Mouse (Mus musculus) bone marrow macrophage, adult 2 months (primary cell): ENCODE results near the gene Ccn6. TPM values are rescaled to one million over a fixed set of nuclear protein-coding genes. Genes with fewer than 3 reads are reported as not detected.

Source experiments
- H3K27ac ChIP-seq: 2 replicates; pipeline ENCODE4 v1.5.1; 2012; ENCODE audit warnings: low read depth, low read length; ENCODE audit not compliant: insufficient read depth
- H3K4me1 ChIP-seq: 2 replicates; pipeline ENCODE4 v1.6.1; 2012; ENCODE audit warnings: low read length; ENCODE audit not compliant: control insufficient read depth, insufficient read depth
- H3K4me3 ChIP-seq: 2 replicates; pipeline ENCODE4 v1.5.1; 2012; ENCODE audit warnings: mild to moderate bottlenecking, low read length, moderate library complexity; ENCODE audit not compliant: insufficient read depth
- CTCF ChIP-seq: IDR thresholded peaks from 2 replicates; pipeline ENCODE4 v1.5.1; 2012; ENCODE audit warnings: low read depth, mild to moderate bottlenecking, low read length, moderate library complexity
- POLR2A ChIP-seq: IDR thresholded peaks from 2 replicates; pipeline ENCODE4 v1.6.1; 2012; ENCODE audit warnings: mild to moderate bottlenecking, low read depth, low read length, borderline replicate concordance
- polyA plus RNA-seq: library from polyadenylated mRNA; stranded (reverse); fragments of >200 nt; gene quantifications from 2 replicates; pipeline ENCODE4 v1.2.4, GENCODE M21; 2012; ENCODE audit not compliant: missing spikeins, insufficient read depth, insufficient read length

Gene Ccn6
- polyA plus RNA-seq, 1 experiment = not detected

DNA sequence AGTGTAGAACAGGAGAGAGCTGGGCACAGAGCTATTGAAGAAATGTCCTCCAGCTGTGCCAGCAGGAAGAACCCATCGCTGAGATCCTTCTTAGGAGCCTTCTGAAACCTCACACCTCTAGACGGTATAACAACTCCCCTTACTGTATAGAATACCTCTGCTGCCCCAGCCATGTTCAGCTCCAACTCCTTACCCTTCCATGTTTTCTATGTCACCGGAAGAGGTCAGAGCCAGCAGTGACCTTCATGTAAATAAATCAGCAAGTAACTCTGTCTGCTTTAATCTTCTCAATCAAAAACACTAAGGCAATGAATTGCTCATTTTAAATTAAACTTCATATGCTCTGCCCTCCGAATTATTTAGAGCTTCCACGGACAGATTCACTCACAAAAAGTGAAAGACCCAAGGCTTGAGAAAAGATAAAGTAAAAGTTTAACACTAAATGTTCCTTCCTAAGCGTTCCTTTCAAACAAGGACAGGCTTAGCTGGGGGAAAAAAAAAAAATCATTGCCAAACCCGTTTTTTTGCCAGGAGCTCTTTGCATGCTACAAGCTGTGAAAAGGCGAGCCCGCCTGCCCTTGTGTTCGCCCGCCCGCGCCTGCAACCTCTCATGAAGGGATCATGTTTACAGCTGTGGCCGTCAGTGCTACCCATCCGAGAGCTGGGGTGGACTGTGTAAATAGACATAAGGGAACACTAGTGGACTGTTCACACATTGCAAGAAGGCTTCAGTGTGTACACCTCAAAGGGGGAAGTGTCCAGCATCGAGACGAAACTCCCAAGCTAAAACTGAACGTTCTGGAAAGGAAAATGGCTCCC, 719 bp downstream of the Ccn6 start:
- no peak overlapping the region for H3K27ac ChIP-seq
- TF ChIP-seq POLR2A (no peak), CTCF (no peak)
- H3K4me1 ChIP-seq = peaks cover 8% of the 10 kb centered on the region
- H3K4me3 ChIP-seq = no peak overlapping the region

DNA sequence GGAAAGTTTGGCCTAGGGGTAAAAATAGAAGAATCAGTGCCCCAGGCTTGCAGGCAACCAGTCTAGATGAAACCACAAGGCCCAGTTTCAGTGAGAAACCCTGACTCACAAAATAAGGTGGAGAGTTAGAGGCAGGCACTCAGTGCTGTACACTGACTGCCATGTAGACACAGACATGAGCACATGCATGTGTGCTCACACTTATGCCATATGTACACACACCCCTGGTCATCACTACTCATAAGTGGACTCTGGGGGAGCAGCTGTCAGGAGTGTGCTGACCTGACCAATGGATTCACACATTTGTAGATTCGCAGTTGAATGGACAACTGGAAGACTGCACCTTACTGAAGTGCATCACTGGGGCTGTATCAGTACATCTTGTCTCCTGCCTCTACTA, 2.2 kb downstream of the Ccn6 start:
- no peak overlapping the region for H3K27ac ChIP-seq
- peaks cover 7% of the 10 kb centered on the region for H3K4me1 ChIP-seq

DNA sequence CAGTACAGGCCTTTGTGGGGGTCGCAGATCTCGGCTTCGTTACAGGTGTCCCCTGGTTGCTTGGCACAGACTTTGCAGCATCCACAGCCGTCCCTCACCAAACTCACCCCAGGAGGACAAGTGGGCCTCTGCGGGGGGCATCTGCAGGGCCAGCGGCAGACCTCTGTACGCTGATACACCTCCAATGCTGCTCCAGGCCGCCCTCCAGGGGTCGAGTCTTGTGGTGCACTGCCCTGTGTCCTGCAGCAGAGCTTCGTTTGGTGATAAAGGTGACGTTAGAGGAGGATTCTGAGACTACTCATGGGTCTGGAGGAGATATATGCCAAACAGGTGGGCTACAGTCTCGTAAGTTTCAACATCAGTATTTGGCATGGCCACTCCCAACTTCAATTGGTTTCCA, 5.3 kb downstream of the Ccn6 start:
- Histone ChIP-seq H3K27ac (no peak overlapping the region), H3K4me3 (no peak overlapping the region), H3K4me1 (peaks cover 3% of the 10 kb centered on the region; the same call in 1 of the 2 replicates)
- TF ChIP-seq POLR2A = no peak
- no peak for TF ChIP-seq CTCF

More for the DNA sequence above, 2.2 kb downstream of the Ccn6 start:
- TF ChIP-seq POLR2A (no peak), CTCF (no peak)
- no peak overlapping the region for H3K4me3 ChIP-seq

DNA sequence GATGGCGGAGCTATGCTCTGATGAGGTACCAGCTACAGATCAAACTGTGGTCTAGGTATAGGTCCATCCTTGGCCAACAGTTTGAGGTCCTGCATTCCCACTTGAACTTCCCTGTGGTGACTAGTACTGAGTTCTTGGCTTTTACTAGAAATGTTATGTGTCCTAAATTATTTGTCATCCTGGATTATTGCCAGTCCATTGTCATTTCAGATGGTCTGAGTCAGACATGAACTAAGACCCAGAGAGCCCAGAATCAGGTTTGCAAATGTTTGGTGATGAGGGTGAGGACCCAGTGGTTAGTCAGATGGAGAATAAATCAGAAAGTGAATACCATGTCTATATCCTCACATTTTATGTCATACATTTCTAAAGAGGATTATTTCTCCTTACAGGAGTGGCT, 6.3 kb downstream of the Ccn6 start:
- no peak overlapping the region for H3K27ac ChIP-seq
- TF ChIP-seq CTCF (no peak), POLR2A (no peak)

DNA sequence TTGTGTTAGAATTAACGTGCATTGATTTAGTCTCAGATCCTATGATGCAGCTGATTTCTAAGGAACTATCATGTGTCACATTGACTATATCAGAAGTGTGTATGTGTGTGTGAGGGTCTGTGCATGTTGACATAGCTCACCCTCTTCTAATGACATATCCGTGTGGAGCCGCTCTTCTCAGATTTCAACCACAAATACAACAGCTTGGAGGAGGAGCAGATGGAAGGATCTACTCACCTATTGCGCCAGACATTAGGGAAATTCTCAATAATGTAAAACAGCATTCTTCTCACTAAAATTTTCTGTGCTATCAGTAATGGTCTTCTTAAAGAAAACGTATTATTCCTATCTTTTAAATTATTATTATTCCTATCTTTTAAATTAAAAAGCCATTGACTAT, 6.9 kb downstream of the Ccn6 start:
- Histone ChIP-seq H3K4me1 (peaks cover 3% of the 10 kb centered on the region; the same call in 1 of the 2 replicates), H3K4me3 (no peak overlapping the region)
- no peak for TF ChIP-seq CTCF
- no peak for TF ChIP-seq POLR2A

More for the DNA sequence above, 6.3 kb downstream of the Ccn6 start:
- Histone ChIP-seq H3K4me3 (no peak overlapping the region), H3K4me1 (peaks cover 3% of the 10 kb centered on the region; the same call in 1 of the 2 replicates)

DNA sequence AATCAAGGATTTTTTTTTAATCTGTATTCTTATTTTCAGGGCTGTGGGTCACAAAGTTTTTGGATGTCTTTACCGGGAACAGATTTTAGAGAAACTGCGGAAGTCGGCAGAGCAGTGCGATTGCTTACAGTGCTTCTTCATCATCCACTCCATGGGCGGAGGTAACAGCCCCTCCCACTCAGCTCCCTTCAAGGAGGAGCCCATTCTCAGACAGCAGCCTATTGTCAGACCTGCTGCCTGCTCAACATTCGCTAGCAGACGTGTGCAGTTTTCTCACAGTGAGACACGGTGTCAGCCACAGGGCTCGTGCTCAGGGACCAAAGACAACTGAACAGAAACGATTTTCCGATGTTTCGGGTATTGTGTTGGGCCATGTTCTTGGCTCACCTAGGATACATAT, 21.4 kb downstream of the Ccn6 start:
- Histone ChIP-seq H3K27ac (no peak overlapping the region), H3K4me3 (no peak overlapping the region), H3K4me1 (no peaks in the 10 kb centered on the region)
- TF ChIP-seq POLR2A (no peak), CTCF (no peak)

More for the DNA sequence above, 6.9 kb downstream of the Ccn6 start:
- H3K27ac ChIP-seq = no peak overlapping the region

DNA sequence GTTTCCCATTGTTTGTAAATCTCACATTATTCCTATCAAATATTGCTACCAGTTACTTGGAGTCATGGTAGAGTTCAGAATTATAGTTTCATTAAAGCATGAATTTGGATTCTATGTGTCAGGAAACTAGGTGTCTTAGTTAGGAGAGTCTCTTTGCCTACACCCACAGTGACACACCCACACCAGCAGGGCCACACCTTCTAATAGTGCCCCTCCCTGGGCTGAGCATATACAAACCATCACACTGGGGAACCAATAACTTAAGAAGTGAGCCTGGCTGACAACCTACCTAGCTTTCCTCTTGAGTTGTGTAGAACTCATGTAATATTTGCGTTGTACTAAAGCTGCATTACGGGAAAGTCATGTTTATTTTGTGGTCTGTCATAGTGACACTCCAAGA, 22.2 kb downstream of the Ccn6 start:
- no peak for TF ChIP-seq POLR2A
- no peak for TF ChIP-seq CTCF

DNA sequence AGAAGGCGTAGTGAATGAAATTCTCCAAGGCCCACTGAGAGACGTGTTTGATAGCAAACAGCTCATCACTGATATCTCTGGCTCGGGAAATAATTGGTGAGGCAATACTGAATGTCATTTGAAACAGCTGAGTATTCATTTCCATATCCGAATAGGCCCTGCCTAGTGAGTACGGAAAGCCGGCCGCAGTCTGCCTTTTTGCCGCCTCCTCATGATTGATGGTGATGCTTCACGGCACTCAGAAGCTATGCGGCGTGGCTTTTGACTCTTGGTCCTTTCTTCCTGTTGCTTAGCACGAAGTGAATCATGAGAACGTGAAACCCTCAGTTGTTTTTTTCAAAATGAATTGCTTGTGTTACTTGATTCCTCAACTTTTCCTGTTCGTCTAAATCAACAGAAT, 22.8 kb downstream of the Ccn6 start:
- Histone ChIP-seq H3K4me1 (no peaks in the 10 kb centered on the region), H3K4me3 (no peak overlapping the region), H3K27ac (no peak overlapping the region)
- no peak for TF ChIP-seq POLR2A
- TF ChIP-seq CTCF = no peak

More for the DNA sequence above, 22.2 kb downstream of the Ccn6 start:
- Histone ChIP-seq H3K27ac (no peak overlapping the region), H3K4me1 (no peaks in the 10 kb centered on the region), H3K4me3 (no peak overlapping the region)

DNA sequence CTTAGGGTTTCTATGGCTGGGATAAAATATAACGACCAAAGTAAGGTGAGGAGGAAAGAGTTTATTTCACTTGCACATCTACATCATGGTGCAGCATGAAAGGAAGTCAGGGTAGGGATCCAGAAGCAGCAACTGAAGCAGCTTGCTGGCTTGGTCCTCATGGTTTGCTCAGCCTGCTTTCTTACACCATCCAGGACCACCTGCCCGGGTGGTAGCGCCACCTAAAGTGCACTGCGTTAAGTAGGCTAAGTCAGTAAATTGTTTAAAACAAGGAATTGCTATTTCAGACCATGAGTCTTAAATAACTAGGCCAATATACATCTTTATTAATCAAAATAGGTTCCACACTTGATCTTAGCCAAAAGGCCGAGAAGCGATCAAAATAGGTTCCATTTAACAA, 24.8 kb downstream of the Ccn6 start:
- no peak for TF ChIP-seq POLR2A
- TF ChIP-seq CTCF = no peak
- H3K4me3 ChIP-seq = no peak overlapping the region
- no peak overlapping the region for H3K27ac ChIP-seq

DNA sequence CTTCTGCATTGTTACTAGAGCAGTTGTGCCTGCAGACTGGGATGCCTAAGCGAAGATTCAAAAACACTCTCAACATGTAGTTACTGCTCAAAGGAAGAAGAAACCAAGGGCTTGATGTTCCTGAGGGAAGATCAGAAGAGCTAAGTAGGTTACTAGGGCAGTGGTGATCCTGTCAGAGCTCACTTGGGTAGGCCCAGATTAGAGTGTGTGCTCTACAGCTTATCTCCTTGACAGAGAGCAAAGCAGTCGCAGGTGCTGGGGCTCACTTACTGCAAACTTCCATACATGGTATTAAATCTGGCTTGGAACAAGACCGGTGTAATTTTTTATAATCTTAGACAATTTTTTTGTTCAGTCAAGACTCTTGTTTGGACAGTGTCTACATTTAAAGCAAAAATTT, 25.8 kb downstream of the Ccn6 start:
- no peak overlapping the region for H3K4me3 ChIP-seq
- H3K4me1 ChIP-seq = peaks cover 5% of the 10 kb centered on the region; the same call in 1 of the 2 replicates
- TF ChIP-seq POLR2A = no peak
- no peak for TF ChIP-seq CTCF
- no peak overlapping the region for H3K27ac ChIP-seq

More for the DNA sequence above, 24.8 kb downstream of the Ccn6 start:
- 0 out of 2 replicates have a peak, but pooled peaks cover 2% of the 10 kb centered on the region for H3K4me1 ChIP-seq
